Mouse (Mus musculus) leukemia stem cell, adult 10-12 weeks (primary cell): ENCODE data around the gene Car5a. TPM values are rescaled to one million over a fixed set of nuclear protein-coding genes. Genes with fewer than 3 reads are reported as not detected.

ENCODE experiments used
- polyA plus RNA-seq: library from polyadenylated mRNA; stranded (reverse); fragments of >175 nt; gene quantifications from 2 replicates; pipeline ENCODE4 v1.2.3, GENCODE M21; 2012; ENCODE audit warnings: low replicate concordance

Gene Car5a
- not detected in 2 replicates for polyA plus RNA-seq

GRCm38 (mm10) chr8:121944831-121945230 lies at the start of gene Car5a:
Gene Car5a, minus strand, starts transcription at chr8:121944904.

GRCm38 (mm10) chr8:121949222-121949800 lies 4.6 kb upstream of the Car5a start, which contains the start of gene Banp:
Gene Banp, plus strand, starts transcription at chr8:121949750.

GRCm38 (mm10) chr8:121907587-121908248 lies 37.0 kb downstream of the Car5a start, which contains the start of gene Slc7a5:
Gene Slc7a5, minus strand, starts transcription at chr8:121907694.

Other genes with a start within 250 kb of the Car5a start
- not detected in 2 replicates for gene Jph3, start 215.3 kb downstream of the Car5a start, polyA plus RNA-seq
- gene Klhdc4, start 115.3 kb downstream of the Car5a start, polyA plus RNA-seq = 30.3 and 69.6 TPM in 2 replicates
- 65.5 and 486 TPM in 2 replicates for gene Slc7a5, start 37.2 kb downstream of the Car5a start, polyA plus RNA-seq
- 39.5 and 42.5 TPM in 2 replicates for gene Banp, start 4.8 kb upstream of the Car5a start, polyA plus RNA-seq